ENCODE assay signal across 9 mouse cellular contexts in genomic region chr2:158106947-158107587, GRCm38 (mm10). TPM values are rescaled to one million over a fixed set of nuclear protein-coding genes. Genes with fewer than 3 reads are reported as not detected.
A peak's percentile ranks its signal among the peaks of the same experiment; 100 is the strongest.
DNase-seq lines count a peak whose midpoint lies in the region; ATAC-seq and TF ChIP-seq lines count a peak whose summit lies in the region.
"Had no signal": no experiment of that assay in that cellular context is flagged by ENCODE, and none has a peak within 500 bp of the region (broad histone marks: within the 10 kb centered on the region; RNA-seq: fewer than 3 reads in every experiment).

No protein-coding gene starts in this region.

- TF ChIP-seq CTCF in layer of hippocampus, adult 2 months (conservative IDR thresholded peaks at IDR 0.05): peak; percentile 78
- TF ChIP-seq CTCF in liver, adult 2 months (IDR thresholded peaks at IDR 0.05; ENCODE audit: low read depth, low read length): peak; percentile 91
- peak; percentile 75 for TF ChIP-seq CTCF in midbrain, postnatal 0 days (IDR thresholded peaks at IDR 0.05)

- H3K27me3 ChIP-seq in forebrain, embryonic 15.5 days: no peaks in the 10 kb centered on the region
- H3K27me3 ChIP-seq in liver, adult 2 months (ENCODE audit: control insufficient read depth, insufficient read depth, low read length): no peaks in the 10 kb centered on the region
- H3K27me3 ChIP-seq in midbrain, postnatal 0 days (ENCODE audit: insufficient read depth, low read length): no peaks in the 10 kb centered on the region

- no peaks in the 10 kb centered on the region for H3K79me2 ChIP-seq in liver, adult 2 months (ENCODE audit: control insufficient read depth, insufficient read depth, low read length)

- no peaks in the 10 kb centered on the region for H3K9me3 ChIP-seq in forebrain, embryonic 15.5 days
- no peaks in the 10 kb centered on the region for H3K9me3 ChIP-seq in midbrain, postnatal 0 days (ENCODE audit: low read length)

- peaks cover 6% of the 10 kb centered on the region for H3K4me1 ChIP-seq in forebrain, embryonic 15.5 days
- H3K4me1 ChIP-seq in liver, adult 2 months (ENCODE audit: control insufficient read depth, insufficient read depth, low read length): peaks cover 8% of the 10 kb centered on the region
- no peaks in the 10 kb centered on the region for H3K4me1 ChIP-seq in midbrain, postnatal 0 days (ENCODE audit: insufficient read depth, low read length)

- peak in 1 of 2 experiments; percentile 34 for DNase-seq in layer of hippocampus, adult 2 months (ENCODE audit: low spot score in 2 of 2)
- DNase-seq in layer of hippocampus, adult 9-11 months: no peak
- DNase-seq in adrenal gland, postnatal 25 days: peak; percentile 53
- peak; percentile 14 for DNase-seq in hindlimb bud, embryonic 11.5 days (ENCODE audit: extremely low spot score, low read depth, low spot score)
- DNase-seq in liver, adult 2 months (ENCODE audit: extremely low read depth, low read depth, low spot score): peak; percentile 74
- DNase-seq in midbrain, postnatal 0 days (ENCODE audit: low spot score): peak; percentile 75
- no peak for DNase-seq in urinary bladder, adult 2 months (ENCODE audit: low spot score)

- ATAC-seq in forebrain, embryonic 15.5 days (replicated peaks): peak; percentile 88
- peak; percentile 16; the same call in 1 of the 2 replicates for ATAC-seq in midbrain, postnatal 0 days (ENCODE audit: low FRiP score)

- no peak overlapping the region for H3K9ac ChIP-seq in forebrain, embryonic 15.5 days (replicated peaks)
- no peak overlapping the region for H3K9ac ChIP-seq in liver, adult 2 months (ENCODE audit: low read depth, low read length)
- H3K9ac ChIP-seq in midbrain, postnatal 0 days (replicated peaks; ENCODE audit: low read length, poor library complexity, severe bottlenecking): no peak overlapping the region

- TF ChIP-seq POLR2A in liver, adult 2 months (IDR thresholded peaks at IDR 0.05; ENCODE audit: extremely low read depth, insufficient read depth, low read length): no peak

- H3K4me3 ChIP-seq in layer of hippocampus, adult 2 months: no peak overlapping the region
- no peak overlapping the region for H3K4me3 ChIP-seq in forebrain, embryonic 15.5 days
- no peak overlapping the region for H3K4me3 ChIP-seq in liver, adult 2 months (ENCODE audit: insufficient read depth, low read depth, low read length)
- H3K4me3 ChIP-seq in midbrain, postnatal 0 days (ENCODE audit: low read depth, low read length): no peak overlapping the region
- H3K4me3 ChIP-seq: myocyte had no signal

- H3K36me3 ChIP-seq in forebrain, embryonic 15.5 days: no peaks in the 10 kb centered on the region
- H3K36me3 ChIP-seq in liver, adult 2 months (ENCODE audit: control insufficient read depth, insufficient read depth, low read length): no peaks in the 10 kb centered on the region
- H3K36me3 ChIP-seq in midbrain, postnatal 0 days (ENCODE audit: insufficient read depth, low read length): no peaks in the 10 kb centered on the region

- H3K4me2 ChIP-seq in forebrain, embryonic 15.5 days (replicated peaks): no peak overlapping the region
- H3K4me2 ChIP-seq in midbrain, postnatal 0 days (ENCODE audit: low read depth, low read length, poor library complexity, severe bottlenecking): no peak overlapping the region

- WGBS in forebrain, embryonic 15.5 days: 28% methylated on average over 6 of the region's 6 CpGs
- WGBS in liver, adult 2 months: 39% methylated on average over 6 of the region's 6 CpGs
- WGBS in midbrain, postnatal 0 days: 44% methylated on average over 6 of the region's 6 CpGs

- no peak overlapping the region for H3K27ac ChIP-seq in layer of hippocampus, adult 2 months
- H3K27ac ChIP-seq in forebrain, embryonic 15.5 days (replicated peaks): peak overlapping the region; percentile 39; the same call in 1 of the 2 replicates
- H3K27ac ChIP-seq in liver, adult 2 months (replicated peaks; ENCODE audit: insufficient read depth, low read depth, low read length): no peak overlapping the region
- no peak overlapping the region for H3K27ac ChIP-seq in midbrain, postnatal 0 days (ENCODE audit: low read depth, low read length)

RNA-seq across cellular contexts. Expression of gene Tgm2, which starts 39.2 kb away (rescaled TPM):
- total RNA-seq in layer of hippocampus, adult 2 months (2021): 10 to 100 TPM in 1 of 2 experiments, 1 to 10 TPM in 1; 9.8 to 14.0 TPM
- 33.4 and 33.5 TPM in 2 replicates for total RNA-seq in adrenal gland, postnatal 25 days (2021)
- polyA plus RNA-seq in forebrain, embryonic 15.5 days (2015; fragmentation: Nextera tagmentation; extraction: Ambion mirVana): 4.7 and 5.0 TPM in 2 replicates
- 68.3 and 101 TPM in 2 replicates for total RNA-seq in liver, adult 2 months (2014; rRNA removed)
- polyA plus RNA-seq in liver, adult 2 months (2012; rRNA removed): 91.7 and 93.5 TPM in 2 replicates
- 13.3 and 16.0 TPM in 2 replicates for total RNA-seq in midbrain, postnatal 0 days (2014; rRNA removed)
- 6.8 and 8.6 TPM in 2 replicates for polyA plus RNA-seq in midbrain, postnatal 0 days (2015; fragmentation: Nextera tagmentation; extraction: Ambion mirVana)
- 218 and 272 TPM in 2 replicates for polyA plus RNA-seq in urinary bladder, adult 2 months (2012; rRNA removed)

Comparison
In these comparisons a context has a peak if more than half of its experiments do, and no peak if none do; other contexts are left out.
1. DNase-seq: peak in adrenal gland, postnatal 25 days (single experiment), hindlimb bud, embryonic 11.5 days (single experiment), liver, adult 2 months (single experiment) and midbrain, postnatal 0 days (single experiment); none in layer of hippocampus, adult 9-11 months (single experiment) and urinary bladder, adult 2 months (single experiment).
2. Peak in every context shown above with its lines, with median percentiles within 50 percentile points of each other: CTCF ChIP-seq.